Mouse (Mus musculus): ENCODE measurements at regions not wholly inside any gene's neighbourhood (a gene's known extent, or its start where the extent isn't known, plus 50 kb on each side); places are given as distances from the start of the nearest gene placed in this dataset.

DNA sequence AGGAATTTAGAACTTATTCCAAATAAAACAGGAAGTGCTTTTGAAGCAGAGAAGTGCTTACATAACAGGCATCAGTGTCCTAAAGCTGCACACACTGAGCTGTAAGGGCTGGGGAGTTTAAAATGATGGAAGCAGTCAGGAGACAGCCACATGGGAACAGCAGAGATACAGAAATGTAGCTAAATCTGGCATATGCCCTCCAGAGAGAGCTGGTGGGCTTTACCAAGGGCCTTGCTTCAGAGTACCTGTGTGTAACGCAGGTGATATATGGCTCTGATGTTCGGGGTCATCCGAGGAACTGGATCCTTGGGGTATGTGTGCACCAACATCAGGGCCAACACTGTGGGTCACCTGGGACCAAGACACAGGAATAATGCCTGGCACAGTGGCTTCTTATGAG is 247.5 kb downstream of the Pmp22 start:
- no peak for TF ChIP-seq POLR2A (IDR thresholded peaks at IDR 0.05; ENCODE audit: low read depth, low read length)
- TF ChIP-seq CTCF (IDR thresholded peaks at IDR 0.05; ENCODE audit: extremely low read depth, insufficient read depth, insufficient read length, insufficient replicate concordance), result no peak

Measured in spleen, adult 2 months (tissue).